Mouse (Mus musculus): Measurements from ENCODE around the gene Gbf1. TPM values are rescaled to one million over a fixed set of nuclear protein-coding genes. Genes with fewer than 3 reads are reported as not detected.
A peak's percentile ranks its signal among the peaks of the same experiment; 100 is the strongest.
"Not testable (repeated sequence)": the region's sequence is repeated elsewhere in the genome, so short reads cannot be mapped to it uniquely, and the experiment has no call there.

The Gbf1 gene
- total RNA-seq (2021), result 10 to 100 TPM; 68.8 to 72.5 TPM
- polyA plus RNA-seq (2012; rRNA removed), result 158 and 177 TPM in 2 replicates
- long read RNA-seq, partial matches to known transcripts, result 7 of 8 reads
- long read RNA-seq, other reads (novel, unspliced or antisense), result 1 of 8 reads

GRCm38 (mm10) chr19:46152127-46152803 lies at the start of gene Gbf1:
Gene Gbf1 (plus strand): TSS chr19:46152509.
- peak; percentile 97 for DNase-seq

GRCm38 (mm10) chr19:46103437-46104186 lies 48.7 kb upstream of the Gbf1 start:
- DNase-seq, result peak; percentile 29

GRCm38 (mm10) chr19:46104187-46104557 lies 48.1 kb upstream of the Gbf1 start:
- no peak for DNase-seq

- no peak for DNase-seq
Observed at GRCm38 (mm10) chr19:46110214-46110613, 42.1 kb upstream of the Gbf1 start.

GRCm38 (mm10) chr19:46110781-46111180 lies 41.5 kb upstream of the Gbf1 start:
- DNase-seq, result no peak

- DNase-seq, result no peak
Observed at GRCm38 (mm10) chr19:46114617-46115016, 37.7 kb upstream of the Gbf1 start.

GRCm38 (mm10) chr19:46119458-46119857 lies 32.9 kb upstream of the Gbf1 start:
- DNase-seq, result no peak

GRCm38 (mm10) chr19:46120872-46121271 lies 31.4 kb upstream of the Gbf1 start:
- DNase-seq, result no peak

GRCm38 (mm10) chr19:46123876-46124275 lies 28.4 kb upstream of the Gbf1 start:
- no peak for DNase-seq

- DNase-seq, result no peak
Observed at GRCm38 (mm10) chr19:46124651-46125050, 27.7 kb upstream of the Gbf1 start.

- DNase-seq, result no peak
Observed at GRCm38 (mm10) chr19:46126301-46126700, 26.0 kb upstream of the Gbf1 start.

GRCm38 (mm10) chr19:46129737-46130136 lies 22.6 kb upstream of the Gbf1 start:
- not testable (repeated sequence) for DNase-seq

GRCm38 (mm10) chr19:46131283-46131682 lies 21.0 kb upstream of the Gbf1 start:
- no peak for DNase-seq

- peak; percentile 86 for DNase-seq
Observed at GRCm38 (mm10) chr19:46131694-46132525, 20.4 kb upstream of the Gbf1 start, which contains the start of gene Elovl3. Gene Elovl3 (plus strand): TSS chr19:46131897.

- DNase-seq, result no peak
Observed at GRCm38 (mm10) chr19:46132577-46132976, 19.7 kb upstream of the Gbf1 start.

- DNase-seq, result peak; percentile 90
Observed at GRCm38 (mm10) chr19:46135297-46135696, 17.0 kb upstream of the Gbf1 start.

- peak; percentile 81 for DNase-seq
Observed at GRCm38 (mm10) chr19:46135789-46136638, 16.3 kb upstream of the Gbf1 start.

- peak; percentile 85 for DNase-seq
Observed at GRCm38 (mm10) chr19:46136639-46137580, 15.4 kb upstream of the Gbf1 start.

GRCm38 (mm10) chr19:46140324-46140723 lies 12.0 kb upstream of the Gbf1 start:
- DNase-seq, result no peak

- no peak for DNase-seq
Observed at GRCm38 (mm10) chr19:46141091-46141490, 11.2 kb upstream of the Gbf1 start.
